Mouse (Mus musculus): Measurements from ENCODE around the gene Nkx1-2. TPM values are rescaled to one million over a fixed set of nuclear protein-coding genes. Genes with fewer than 3 reads are reported as not detected.
A peak's percentile ranks its signal among the peaks of the same experiment; 100 is the strongest.

The Nkx1-2 gene
- polyA plus RNA-seq, 1 experiment from 2014 or later = not detected

DNA sequence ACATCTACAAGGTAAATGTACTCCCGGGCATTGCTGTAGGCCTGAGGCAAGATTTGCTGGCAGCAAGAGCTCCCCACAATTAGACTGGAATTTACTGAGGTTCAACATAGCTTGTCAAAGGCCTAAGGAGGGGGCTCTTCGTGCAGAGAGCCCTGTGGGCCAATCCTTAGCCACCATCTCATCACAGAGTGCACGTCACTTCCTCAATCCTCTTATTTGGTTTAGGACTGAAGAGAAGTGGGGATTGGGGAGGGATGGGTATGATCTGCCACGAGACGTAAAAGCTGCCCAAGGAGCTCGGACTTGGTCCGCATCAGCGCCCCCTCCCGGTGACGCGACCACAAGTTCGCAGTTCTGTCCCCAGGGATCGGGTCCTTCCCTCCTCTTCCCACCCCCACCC, 23.8 kb downstream of the Nkx1-2 start:
- H3K9me3 ChIP-seq = no peaks in the 10 kb centered on the region
- H3K4me3 ChIP-seq = peak overlapping the region; percentile 91
- peak overlapping the region; percentile 99 for H3K27ac ChIP-seq
- DNase-seq (ENCODE audit: low spot score) = peak; percentile 94
- peaks cover 19% of the 10 kb centered on the region for H3K27me3 ChIP-seq (ENCODE audit: insufficient read depth, poor library complexity, severe bottlenecking)
- peaks cover 32% of the 10 kb centered on the region for H3K4me1 ChIP-seq
- H3K36me3 ChIP-seq = no peaks in the 10 kb centered on the region
- WGBS = 0% methylated on average over 13 of the region's 13 CpGs

GRCm38 (mm10) chr7:132574646-132575045, 24.8 kb downstream of the Nkx1-2 start:
- no peak overlapping the region for H3K4me3 ChIP-seq
- peaks cover 31% of the 10 kb centered on the region for H3K4me1 ChIP-seq
- DNase-seq (ENCODE audit: low spot score) = no peak
- 92% methylated on average over 5 of the region's 5 CpGs for WGBS
- no peaks in the 10 kb centered on the region for H3K9me3 ChIP-seq
- H3K27ac ChIP-seq = no peak overlapping the region
- H3K36me3 ChIP-seq = peaks cover 1% of the 10 kb centered on the region; the same call in 1 of the 2 replicates
- H3K27me3 ChIP-seq (ENCODE audit: insufficient read depth, poor library complexity, severe bottlenecking) = peaks cover 19% of the 10 kb centered on the region

GRCm38 (mm10) chr7:132573205-132573604, 26.2 kb downstream of the Nkx1-2 start:
- Histone ChIP-seq H3K4me3 (no peak overlapping the region), H3K27me3 (ENCODE audit: insufficient read depth, poor library complexity, severe bottlenecking) (peaks cover 12% of the 10 kb centered on the region; the same call in 1 of the 2 replicates), H3K27ac (no peak overlapping the region), H3K4me1 (peaks cover 31% of the 10 kb centered on the region), H3K9me3 (no peaks in the 10 kb centered on the region), H3K36me3 (peaks cover 16% of the 10 kb centered on the region; the same call in 1 of the 2 replicates)
- 75% methylated on average over 6 of the region's 6 CpGs for WGBS
- no peak for DNase-seq (ENCODE audit: low spot score)

DNA sequence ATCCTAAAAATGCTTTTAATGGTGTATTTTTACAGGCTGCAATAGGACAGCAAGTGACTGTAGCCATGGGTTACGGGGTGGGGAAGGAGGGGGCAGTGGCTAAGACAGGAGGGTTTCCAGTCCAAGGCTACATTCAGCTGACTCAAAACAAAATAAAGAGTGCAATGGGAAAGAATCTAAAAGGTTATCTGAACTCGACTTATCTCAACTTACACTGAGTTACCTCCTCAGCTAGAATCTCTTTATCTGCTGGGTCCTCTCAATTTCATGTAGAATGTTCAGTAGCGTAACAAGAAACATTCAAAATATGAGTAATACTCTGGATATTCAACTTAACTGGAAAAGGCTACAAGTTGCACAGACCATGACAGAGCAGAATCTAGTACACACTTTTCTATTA, 26.7 kb downstream of the Nkx1-2 start:
- Histone ChIP-seq H3K9me3 (no peaks in the 10 kb centered on the region), H3K27me3 (ENCODE audit: insufficient read depth, poor library complexity, severe bottlenecking) (peaks cover 8% of the 10 kb centered on the region; the same call in 1 of the 2 replicates), H3K4me1 (peaks cover 31% of the 10 kb centered on the region), H3K4me3 (no peak overlapping the region), H3K27ac (no peak overlapping the region), H3K36me3 (peaks cover 20% of the 10 kb centered on the region)
- WGBS = 70% methylated on average over 3 of the region's 3 CpGs
- DNase-seq (ENCODE audit: low spot score) = no peak

- 80% methylated on average over 8 of the region's 8 CpGs for WGBS
- H3K36me3 ChIP-seq = peaks cover 28% of the 10 kb centered on the region
- no peak for DNase-seq (ENCODE audit: low spot score)
- no peaks in the 10 kb centered on the region for H3K9me3 ChIP-seq
- no peak overlapping the region for H3K4me3 ChIP-seq
- no peaks in the 10 kb centered on the region for H3K27me3 ChIP-seq (ENCODE audit: insufficient read depth, poor library complexity, severe bottlenecking)
- H3K27ac ChIP-seq = no peak overlapping the region
- peaks cover 25% of the 10 kb centered on the region for H3K4me1 ChIP-seq
Observed at GRCm38 (mm10) chr7:132571481-132571880, 28.0 kb downstream of the Nkx1-2 start.

GRCm38 (mm10) chr7:132570071-132570470, 29.4 kb downstream of the Nkx1-2 start:
- 67% methylated on average over 5 of the region's 5 CpGs for WGBS
- Histone ChIP-seq H3K4me3 (no peak overlapping the region), H3K36me3 (peaks cover 32% of the 10 kb centered on the region), H3K9me3 (no peaks in the 10 kb centered on the region), H3K4me1 (peaks cover 15% of the 10 kb centered on the region), H3K27me3 (ENCODE audit: insufficient read depth, poor library complexity, severe bottlenecking) (no peaks in the 10 kb centered on the region), H3K27ac (no peak overlapping the region)
- no peak for DNase-seq (ENCODE audit: low spot score)

GRCm38 (mm10) chr7:132568817-132569216, 30.6 kb downstream of the Nkx1-2 start:
- Histone ChIP-seq H3K27me3 (ENCODE audit: insufficient read depth, poor library complexity, severe bottlenecking) (no peaks in the 10 kb centered on the region), H3K9me3 (no peaks in the 10 kb centered on the region), H3K36me3 (peaks cover 44% of the 10 kb centered on the region), H3K4me1 (peaks cover 12% of the 10 kb centered on the region; the same call in 1 of the 2 replicates), H3K27ac (no peak overlapping the region), H3K4me3 (no peak overlapping the region)
- DNase-seq (ENCODE audit: low spot score) = no peak
- WGBS = 92% methylated on average over 6 of the region's 6 CpGs

GRCm38 (mm10) chr7:132565831-132566230, 33.6 kb downstream of the Nkx1-2 start:
- no peaks in the 10 kb centered on the region for H3K27me3 ChIP-seq (ENCODE audit: insufficient read depth, poor library complexity, severe bottlenecking)
- peaks cover 74% of the 10 kb centered on the region for H3K36me3 ChIP-seq
- H3K4me3 ChIP-seq = no peak overlapping the region
- 0 out of 2 replicates have a peak, but pooled peaks cover 5% of the 10 kb centered on the region for H3K4me1 ChIP-seq
- H3K9me3 ChIP-seq = no peaks in the 10 kb centered on the region
- no peak overlapping the region for H3K27ac ChIP-seq
- no peak for DNase-seq (ENCODE audit: low spot score)
- WGBS = 40% methylated on average over 1 of the region's 1 CpGs

GRCm38 (mm10) chr7:132559138-132559766, 40.2 kb downstream of the Nkx1-2 start:
- Histone ChIP-seq H3K36me3 (peaks cover 76% of the 10 kb centered on the region), H3K27me3 (ENCODE audit: insufficient read depth, poor library complexity, severe bottlenecking) (no peaks in the 10 kb centered on the region), H3K4me1 (peaks cover 5% of the 10 kb centered on the region; the same call in 1 of the 2 replicates), H3K27ac (no peak overlapping the region), H3K4me3 (no peak overlapping the region), H3K9me3 (no peaks in the 10 kb centered on the region)
- DNase-seq (ENCODE audit: low spot score) = no peak
- WGBS = 40% methylated on average over 3 of the region's 3 CpGs

GRCm38 (mm10) chr7:132558141-132558736, 41.2 kb downstream of the Nkx1-2 start:
- H3K36me3 ChIP-seq = peaks cover 67% of the 10 kb centered on the region
- H3K9me3 ChIP-seq = no peaks in the 10 kb centered on the region
- H3K4me3 ChIP-seq = no peak overlapping the region
- DNase-seq (ENCODE audit: low spot score) = no peak
- no peaks in the 10 kb centered on the region for H3K27me3 ChIP-seq (ENCODE audit: insufficient read depth, poor library complexity, severe bottlenecking)
- no peak overlapping the region for H3K27ac ChIP-seq
- 78% methylated on average over 7 of the region's 7 CpGs for WGBS
- H3K4me1 ChIP-seq = peaks cover 5% of the 10 kb centered on the region; the same call in 1 of the 2 replicates

GRCm38 (mm10) chr7:132556575-132556974, 42.9 kb downstream of the Nkx1-2 start:
- no peak overlapping the region for H3K4me3 ChIP-seq
- no peak overlapping the region for H3K27ac ChIP-seq
- H3K36me3 ChIP-seq = peaks cover 50% of the 10 kb centered on the region
- 86% methylated on average over 5 of the region's 5 CpGs for WGBS
- H3K27me3 ChIP-seq (ENCODE audit: insufficient read depth, poor library complexity, severe bottlenecking) = no peaks in the 10 kb centered on the region
- H3K9me3 ChIP-seq = no peaks in the 10 kb centered on the region
- no peak for DNase-seq (ENCODE audit: low spot score)
- H3K4me1 ChIP-seq = peaks cover 5% of the 10 kb centered on the region; the same call in 1 of the 2 replicates

- peaks cover 43% of the 10 kb centered on the region for H3K36me3 ChIP-seq
- no peak overlapping the region for H3K4me3 ChIP-seq
- no peak overlapping the region for H3K27ac ChIP-seq
- no peaks in the 10 kb centered on the region for H3K9me3 ChIP-seq
- H3K27me3 ChIP-seq (ENCODE audit: insufficient read depth, poor library complexity, severe bottlenecking) = no peaks in the 10 kb centered on the region
- WGBS = 26% methylated on average over 4 of the region's 4 CpGs
- H3K4me1 ChIP-seq = peaks cover 5% of the 10 kb centered on the region; the same call in 1 of the 2 replicates
- no peak for DNase-seq (ENCODE audit: low spot score)
Observed at GRCm38 (mm10) chr7:132555911-132556310, 43.5 kb downstream of the Nkx1-2 start.

DNA sequence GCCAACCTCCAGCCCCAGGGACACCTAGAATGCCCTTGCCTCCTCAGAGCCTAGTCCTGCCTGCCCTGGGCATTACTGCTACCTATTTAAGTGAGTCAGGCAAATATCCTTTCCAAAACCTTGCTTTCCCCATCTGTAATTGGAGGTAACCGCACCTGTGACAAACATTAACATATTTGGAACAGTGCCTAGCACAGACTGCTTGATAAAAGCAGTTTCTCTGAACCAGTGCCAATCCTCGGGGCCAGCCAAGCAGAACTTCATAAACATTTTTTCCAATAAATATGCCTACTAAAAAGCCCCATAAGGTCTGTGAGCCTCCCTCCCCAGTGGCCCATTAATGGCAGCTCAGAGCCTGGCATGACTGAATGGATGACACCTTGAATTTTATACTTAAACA, 45.3 kb downstream of the Nkx1-2 start:
- Histone ChIP-seq H3K4me1 (peaks cover 5% of the 10 kb centered on the region; the same call in 1 of the 2 replicates), H3K9me3 (no peaks in the 10 kb centered on the region), H3K4me3 (no peak overlapping the region), H3K36me3 (peaks cover 25% of the 10 kb centered on the region), H3K27ac (no peak overlapping the region), H3K27me3 (ENCODE audit: insufficient read depth, poor library complexity, severe bottlenecking) (no peaks in the 10 kb centered on the region)
- no peak for DNase-seq (ENCODE audit: low spot score)
- 72% methylated on average over 2 of the region's 2 CpGs for WGBS
